Mouse (Mus musculus): Measurements from ENCODE around the gene Manba. TPM values are rescaled to one million over a fixed set of nuclear protein-coding genes. Genes with fewer than 3 reads are reported as not detected.
A peak's percentile ranks its signal among the peaks of the same experiment; 100 is the strongest.

Manba gene
- total and polyA plus RNA-seq, 3 experiments = 2.9 to 23.7 (median 19.6) TPM

- H3K27me3 ChIP-seq (ENCODE audit: insufficient read depth, low read length) = no peaks in the 10 kb centered on the region
- H3K4me1 ChIP-seq (ENCODE audit: insufficient read depth, low read depth, low read length) = peaks cover 31% of the 10 kb centered on the region
- no peak for TF ChIP-seq POLR2AphosphoS5 (IDR thresholded peaks at IDR 0.05; ENCODE audit: insufficient replicate concordance, low read depth, low read length)
- no peak for TF ChIP-seq CTCF (IDR thresholded peaks at IDR 0.05; ENCODE audit: low read depth, low read length)
- TF ChIP-seq GATA2 (IDR thresholded peaks at IDR 0.05; ENCODE audit: borderline replicate concordance, low read depth, low read length) = no peak
- no peak for TF ChIP-seq TAL1 (conservative IDR thresholded peaks at IDR 0.05; ENCODE audit: low read depth, low read length)
- H3K9me3 ChIP-seq (replicated peaks) = no peaks in the 10 kb centered on the region
- DNase-seq (ENCODE audit: low spot score) = no peak
- peaks cover 37% of the 10 kb centered on the region for H3K36me3 ChIP-seq (replicated peaks)
- peak overlapping the region; percentile 93 for H3K4me3 ChIP-seq (ENCODE audit: low read depth, low read length)
- ATAC-seq (ENCODE audit: extremely low read depth, insufficient number of reproducible peaks, low FRiP score, poor library complexity, severe bottlenecking) = no peak
Observed at GRCm38 (mm10) chr3:135439651-135440050, 45.8 kb upstream of the Manba start.

- Histone ChIP-seq H3K4me1 (ENCODE audit: insufficient read depth, low read depth, low read length) (peaks cover 35% of the 10 kb centered on the region), H3K9me3 (replicated peaks) (no peaks in the 10 kb centered on the region), H3K4me3 (ENCODE audit: low read depth, low read length) (peak overlapping the region; percentile 93), H3K27me3 (ENCODE audit: insufficient read depth, low read length) (no peaks in the 10 kb centered on the region), H3K36me3 (replicated peaks) (peaks cover 37% of the 10 kb centered on the region)
- TF ChIP-seq POLR2AphosphoS5 (IDR thresholded peaks at IDR 0.05; ENCODE audit: insufficient replicate concordance, low read depth, low read length) (peak; percentile 79; the same call in 1 of the 2 replicates), TAL1 (conservative IDR thresholded peaks at IDR 0.05; ENCODE audit: low read depth, low read length) (no peak)
- DNase-seq (ENCODE audit: low spot score) (peak; percentile 18), ATAC-seq (ENCODE audit: extremely low read depth, insufficient number of reproducible peaks, low FRiP score, poor library complexity, severe bottlenecking) (no peak)
Observed at GRCm38 (mm10) chr3:135440221-135440620, 45.2 kb upstream of the Manba start.

GRCm38 (mm10) chr3:135440621-135441020 is 44.8 kb upstream of the Manba start:
- no peak for ATAC-seq (ENCODE audit: extremely low read depth, insufficient number of reproducible peaks, low FRiP score, poor library complexity, severe bottlenecking)
- Histone ChIP-seq H3K9me3 (replicated peaks) (no peaks in the 10 kb centered on the region), H3K27me3 (ENCODE audit: insufficient read depth, low read length) (no peaks in the 10 kb centered on the region), H3K4me3 (ENCODE audit: low read depth, low read length) (peak overlapping the region; percentile 93), H3K36me3 (replicated peaks) (peaks cover 35% of the 10 kb centered on the region), H3K4me1 (ENCODE audit: insufficient read depth, low read depth, low read length) (peaks cover 35% of the 10 kb centered on the region)
- DNase-seq (ENCODE audit: low spot score) = no peak
- TF ChIP-seq TAL1 (conservative IDR thresholded peaks at IDR 0.05; ENCODE audit: low read depth, low read length) = no peak
- no peak for TF ChIP-seq POLR2AphosphoS5 (IDR thresholded peaks at IDR 0.05; ENCODE audit: insufficient replicate concordance, low read depth, low read length)
- TF ChIP-seq GATA2 (IDR thresholded peaks at IDR 0.05; ENCODE audit: borderline replicate concordance, low read depth, low read length) = no peak
- no peak for TF ChIP-seq CTCF (IDR thresholded peaks at IDR 0.05; ENCODE audit: low read depth, low read length)
- TF ChIP-seq GATA1 (IDR thresholded peaks at IDR 0.05; ENCODE audit: borderline replicate concordance, low read length) = no peak

GRCm38 (mm10) chr3:135444930-135445329 is 40.5 kb upstream of the Manba start:
- TF ChIP-seq TAL1 (conservative IDR thresholded peaks at IDR 0.05; ENCODE audit: low read depth, low read length) (no peak), CTCF (IDR thresholded peaks at IDR 0.05; ENCODE audit: low read depth, low read length) (no peak), GATA2 (IDR thresholded peaks at IDR 0.05; ENCODE audit: borderline replicate concordance, low read depth, low read length) (no peak), GATA1 (IDR thresholded peaks at IDR 0.05; ENCODE audit: borderline replicate concordance, low read length) (no peak), POLR2AphosphoS5 (IDR thresholded peaks at IDR 0.05; ENCODE audit: insufficient replicate concordance, low read depth, low read length) (no peak)
- Histone ChIP-seq H3K36me3 (replicated peaks) (peaks cover 44% of the 10 kb centered on the region), H3K4me3 (ENCODE audit: low read depth, low read length) (no peak overlapping the region), H3K27me3 (ENCODE audit: insufficient read depth, low read length) (no peaks in the 10 kb centered on the region), H3K9me3 (replicated peaks) (no peaks in the 10 kb centered on the region), H3K4me1 (ENCODE audit: insufficient read depth, low read depth, low read length) (peaks cover 31% of the 10 kb centered on the region)
- no peak for ATAC-seq (ENCODE audit: extremely low read depth, insufficient number of reproducible peaks, low FRiP score, poor library complexity, severe bottlenecking)
- no peak for DNase-seq (ENCODE audit: low spot score)

GRCm38 (mm10) chr3:135458981-135459380 is 26.4 kb upstream of the Manba start:
- no peaks in the 10 kb centered on the region for H3K9me3 ChIP-seq (replicated peaks)
- ATAC-seq (ENCODE audit: extremely low read depth, insufficient number of reproducible peaks, low FRiP score, poor library complexity, severe bottlenecking) = no peak
- H3K27me3 ChIP-seq (ENCODE audit: insufficient read depth, low read length) = no peaks in the 10 kb centered on the region
- peaks cover 79% of the 10 kb centered on the region for H3K36me3 ChIP-seq (replicated peaks)
- H3K4me1 ChIP-seq (ENCODE audit: insufficient read depth, low read depth, low read length) = no peaks in the 10 kb centered on the region; the same call in 1 of the 2 replicates
- DNase-seq (ENCODE audit: low spot score) = no peak
- no peak overlapping the region for H3K4me3 ChIP-seq (ENCODE audit: low read depth, low read length)
- TF ChIP-seq CTCF (IDR thresholded peaks at IDR 0.05; ENCODE audit: low read depth, low read length) (no peak), TAL1 (conservative IDR thresholded peaks at IDR 0.05; ENCODE audit: low read depth, low read length) (no peak), GATA1 (IDR thresholded peaks at IDR 0.05; ENCODE audit: borderline replicate concordance, low read length) (no peak), GATA2 (IDR thresholded peaks at IDR 0.05; ENCODE audit: borderline replicate concordance, low read depth, low read length) (no peak), POLR2AphosphoS5 (IDR thresholded peaks at IDR 0.05; ENCODE audit: insufficient replicate concordance, low read depth, low read length) (no peak)

GRCm38 (mm10) chr3:135468402-135468801 is 17.0 kb upstream of the Manba start:
- DNase-seq (ENCODE audit: low spot score) (no peak), ATAC-seq (ENCODE audit: extremely low read depth, insufficient number of reproducible peaks, low FRiP score, poor library complexity, severe bottlenecking) (no peak)
- TF ChIP-seq GATA2 (IDR thresholded peaks at IDR 0.05; ENCODE audit: borderline replicate concordance, low read depth, low read length) (no peak), GATA1 (IDR thresholded peaks at IDR 0.05; ENCODE audit: borderline replicate concordance, low read length) (no peak), TAL1 (conservative IDR thresholded peaks at IDR 0.05; ENCODE audit: low read depth, low read length) (no peak), POLR2AphosphoS5 (IDR thresholded peaks at IDR 0.05; ENCODE audit: insufficient replicate concordance, low read depth, low read length) (no peak), CTCF (IDR thresholded peaks at IDR 0.05; ENCODE audit: low read depth, low read length) (no peak)

More at GRCm38 (mm10) chr3:135468402-135468801, 17.0 kb upstream of the Manba start:
- Histone ChIP-seq H3K9me3 (replicated peaks) (no peaks in the 10 kb centered on the region), H3K36me3 (replicated peaks) (peaks cover 25% of the 10 kb centered on the region), H3K4me3 (ENCODE audit: low read depth, low read length) (no peak overlapping the region), H3K27me3 (ENCODE audit: insufficient read depth, low read length) (no peaks in the 10 kb centered on the region), H3K4me1 (ENCODE audit: insufficient read depth, low read depth, low read length) (no peaks in the 10 kb centered on the region)
